Comparison of ENCODE assay signal across 13 mouse cellular contexts in genomic region chr1:54765632-54766238, GRCm38 (mm10).
A peak's percentile ranks its signal among the peaks of the same experiment; 100 is the strongest.
DNase-seq lines count a peak whose midpoint lies in the region; ATAC-seq lines count a peak whose summit lies in the region.
"Had no signal": no experiment of that assay in that cellular context is flagged by ENCODE, and none has a peak within 500 bp of the region (broad histone marks: within the 10 kb centered on the region; RNA-seq: fewer than 3 reads in every experiment).

No protein-coding gene starts in this region.

- no peak overlapping the region for H3K4me3 ChIP-seq in midbrain, embryonic 13.5 days (replicated peaks)
- H3K4me3 ChIP-seq in midbrain, embryonic 14.5 days (replicated peaks; ENCODE audit: low read depth, low read length): no peak overlapping the region
- H3K4me3 ChIP-seq: liver, embryonic 12.5 days; myocyte had no signal

- no peak overlapping the region for H3K4me2 ChIP-seq in midbrain, embryonic 13.5 days (replicated peaks)
- H3K4me2 ChIP-seq in midbrain, embryonic 14.5 days (ENCODE audit: low read length): no peak overlapping the region
- H3K4me2 ChIP-seq: liver, embryonic 12.5 days had no signal

- intact Hi-C loops in heart, postnatal 25 days (cut with DNase I): no loop called here
- intact Hi-C loops in heart, postnatal 36 days (cut with DNase I): loop anchor here (5.0 kb wide), 1 partner anchor 67 kb away; no protein-coding TSS in a partner anchor

- no peak overlapping the region for H3K9ac ChIP-seq in midbrain, embryonic 13.5 days (replicated peaks)
- no peak overlapping the region for H3K9ac ChIP-seq in midbrain, embryonic 14.5 days (replicated peaks; ENCODE audit: low read length)
- H3K9ac ChIP-seq: liver, embryonic 12.5 days had no signal

- DNase-seq in heart, adult 18-20 months: peak; percentile 64 to 79
- no peak for DNase-seq in heart, postnatal 25 days (ENCODE audit: low spot score)
- peak; percentile 16 for DNase-seq in urinary bladder, postnatal 14 days (ENCODE audit: low spot score)
- DNase-seq in urinary bladder, adult 18-20 months (ENCODE audit: low spot score in 2 of 2): no peak
- peak; percentile 20 to 35 for DNase-seq in heart, postnatal 36 days
- DNase-seq in skeletal muscle tissue, adult 2 months (ENCODE audit: low read depth, low spot score): peak; percentile 57
- DNase-seq in midbrain, embryonic 14.5 days: no peak
- DNase-seq: cerebellum, adult 8-10 months; embryo, embryonic 11 days had no signal

- no peak for ATAC-seq in midbrain, embryonic 13.5 days
- ATAC-seq in midbrain, embryonic 14.5 days (ENCODE audit: low FRiP score, low TSS enrichment): no peak
- ATAC-seq: liver, embryonic 12.5 days; Patski had no signal

- 92% methylated on average over 2 of the region's 2 CpGs for WGBS in midbrain, embryonic 13.5 days
- 93% methylated on average over 2 of the region's 2 CpGs for WGBS in midbrain, embryonic 14.5 days

- H3K27me3 ChIP-seq in midbrain, embryonic 13.5 days: no peaks in the 10 kb centered on the region
- no peaks in the 10 kb centered on the region for H3K27me3 ChIP-seq in midbrain, embryonic 14.5 days (ENCODE audit: control insufficient read depth, insufficient read depth, low read length)
- H3K27me3 ChIP-seq: liver, embryonic 12.5 days; Patski had no signal

- H3K36me3 ChIP-seq in midbrain, embryonic 13.5 days: peaks cover 7% of the 10 kb centered on the region
- no peaks in the 10 kb centered on the region for H3K36me3 ChIP-seq in midbrain, embryonic 14.5 days (ENCODE audit: control insufficient read depth, insufficient read depth, low read length)

- no peaks in the 10 kb centered on the region for H3K9me3 ChIP-seq in midbrain, embryonic 13.5 days
- H3K9me3 ChIP-seq in midbrain, embryonic 14.5 days (ENCODE audit: control insufficient read depth, low read length): 0 out of 2 replicates have a peak, but pooled peaks cover under 1% of the 10 kb centered on the region

- no peaks in the 10 kb centered on the region for H3K4me1 ChIP-seq in midbrain, embryonic 13.5 days (replicated peaks)
- no peaks in the 10 kb centered on the region for H3K4me1 ChIP-seq in midbrain, embryonic 14.5 days (ENCODE audit: control insufficient read depth, insufficient read depth, low read length)
- H3K4me1 ChIP-seq: liver, embryonic 12.5 days had no signal

- H3K27ac ChIP-seq in midbrain, embryonic 13.5 days: no peak overlapping the region
- no peak overlapping the region for H3K27ac ChIP-seq in midbrain, embryonic 14.5 days (replicated peaks; ENCODE audit: low read depth, low read length)
- H3K27ac ChIP-seq: liver, embryonic 12.5 days had no signal

Comparison
In these comparisons a context has a peak if more than half of its experiments do, and no peak if none do; other contexts are left out.
1. DNase-seq: peak in heart, adult 18-20 months (2 of 2), urinary bladder, postnatal 14 days (single experiment), heart, postnatal 36 days (2 of 2) and skeletal muscle tissue, adult 2 months (single experiment); none in heart, postnatal 25 days (single experiment), urinary bladder, adult 18-20 months (0 of 2) and midbrain, embryonic 14.5 days (single experiment).